Mouse (Mus musculus) heart, postnatal 0 days (tissue): Measurements from ENCODE around the gene Parp12. TPM values are rescaled to one million over a fixed set of nuclear protein-coding genes. Genes with fewer than 3 reads are reported as not detected.

Source experiments
- ATAC-seq: fragments of 200-750 bp; cut with Nextera tagmentation; 2 replicates; pipeline ENCODE4 v1.8.0; 2017; ENCODE audit warnings: low read depth, moderate number of reproducible peaks, moderate library complexity; ENCODE audit not compliant: insufficient read depth
- DNase-seq: peaks from one replicate; pipeline ENCODE4 v3.0.0-alpha.2; 2016; ENCODE audit warnings: low spot score
- H3K27ac ChIP-seq: fragments of 300-500 bp; sonication (generic); 2 replicates; pipeline ENCODE4 v1.5.1; 2014; ENCODE audit warnings: low read depth, mild to moderate bottlenecking
- H3K27me3 ChIP-seq: fragments of 300-500 bp; sonication (generic); 2 replicates; pipeline ENCODE4 v1.6.1; 2014; ENCODE audit warnings: low read length, mixed read lengths; ENCODE audit not compliant: control insufficient read depth, insufficient read depth
- H3K36me3 ChIP-seq: fragments of 300-500 bp; sonication (generic); replicated peaks from 2 replicates; pipeline ENCODE4 v1.6.1; 2014; ENCODE audit warnings: low read length, mixed read lengths; ENCODE audit not compliant: control insufficient read depth, insufficient read depth
- H3K4me1 ChIP-seq: fragments of 300-500 bp; sonication (generic); 2 replicates; pipeline ENCODE4 v1.6.1; 2014; ENCODE audit warnings: antibody characterized with exemption; ENCODE audit not compliant: control insufficient read depth, insufficient read depth
- H3K4me2 ChIP-seq: fragments of 300-500 bp; sonication (generic); 2 replicates; pipeline ENCODE4 v1.6.1; 2014; ENCODE audit warnings: low read depth, mild to moderate bottlenecking, low read length, moderate library complexity
- H3K4me3 ChIP-seq: fragments of 300-500 bp; sonication (generic); 2 replicates; pipeline ENCODE4 v1.5.1; 2014; ENCODE audit warnings: low read depth, low read length
- H3K9ac ChIP-seq: fragments of 300-500 bp; sonication (generic); replicated peaks from 2 replicates; pipeline ENCODE4 v1.6.1; 2014; ENCODE audit warnings: low read depth, low read length, mixed read lengths
- H3K9me3 ChIP-seq: fragments of 300-500 bp; sonication (generic); replicated peaks from 2 replicates; pipeline ENCODE4 v1.6.1; 2016; ENCODE audit warnings: low read length; ENCODE audit not compliant: control insufficient read depth
- CTCF ChIP-seq: IDR thresholded peaks from 2 replicates; pipeline ENCODE4 v1.5.1; 2016; ENCODE audit warnings: antibody characterized with exemption, control low read depth, low read depth
- EP300 ChIP-seq: IDR thresholded peaks from 2 replicates; pipeline ENCODE4 v1.6.1; 2016; ENCODE audit warnings: antibody characterized with exemption, low read depth
- WGBS: fragments of 180-500 bp; shearing (Covaris S2); extraction: QIAGEN DNeasy Blood & Tissue Kit; methylation state at CpG from one replicate; pipeline ENCODE4 v1.1.7; 2014; 5-methylcytosine and 5-hydroxymethylcytosine counted together
- polyA plus RNA-seq: library from polyadenylated mRNA; unstranded; fragments of >200 nt; fragmentation: Nextera tagmentation; extraction: Ambion mirVana; gene quantifications from 2 replicates; pipeline ENCODE4 v1.2.1, GENCODE M21; 2015
- total RNA-seq: library from RNA; depleted of rRNA; stranded (reverse); fragments of >200 nt; gene quantifications from 2 replicates; pipeline ENCODE4 v1.2.3, GENCODE M21; 2014; ENCODE audit warnings: low replicate concordance; rRNA removed

Gene Parp12
- total and polyA plus RNA-seq, 2 experiments from 2014 or later: 10.0 to 33.8 TPM

- TF ChIP-seq CTCF (no peak), EP300 (no peak)
- DNase-seq: no peak
Observed at GRCm38 (mm10) chr6:39051799-39052556, 66.2 kb downstream of the Parp12 start.

GRCm38 (mm10) chr6:39050836-39051235, 67.3 kb downstream of the Parp12 start:
- Histone ChIP-seq H3K27me3 (no peaks in the 10 kb centered on the region), H3K9me3 (no peaks in the 10 kb centered on the region), H3K4me3 (no peak overlapping the region), H3K4me1 (peaks cover 15% of the 10 kb centered on the region; the same call in 1 of the 2 replicates), H3K36me3 (no peaks in the 10 kb centered on the region), H3K27ac (no peak overlapping the region), H3K4me2 (no peak overlapping the region), H3K9ac (no peak overlapping the region)
- TF ChIP-seq EP300 (no peak), CTCF (no peak)
- DNase-seq (no peak), ATAC-seq (no peak)
- 52% methylated on average over 6 of the region's 6 CpGs for WGBS

More at GRCm38 (mm10) chr6:39051799-39052556, 66.2 kb downstream of the Parp12 start:
- ATAC-seq: no peak
- Histone ChIP-seq H3K4me1 (peaks cover 16% of the 10 kb centered on the region; the same call in 1 of the 2 replicates), H3K36me3 (no peaks in the 10 kb centered on the region), H3K9ac (no peak overlapping the region), H3K4me3 (no peak overlapping the region), H3K27ac (no peak overlapping the region), H3K9me3 (no peaks in the 10 kb centered on the region), H3K27me3 (no peaks in the 10 kb centered on the region), H3K4me2 (no peak overlapping the region)
- 44% methylated on average over 9 of the region's 9 CpGs for WGBS

GRCm38 (mm10) chr6:39049141-39049540, 69.0 kb downstream of the Parp12 start:
- no peak overlapping the region for H3K27ac ChIP-seq
- ATAC-seq (no peak), DNase-seq (no peak)
- H3K4me2 ChIP-seq: no peak overlapping the region
- no peaks in the 10 kb centered on the region for H3K9me3 ChIP-seq
- no peak overlapping the region for H3K9ac ChIP-seq
- 34% methylated on average over 5 of the region's 5 CpGs for WGBS
- no peak overlapping the region for H3K4me3 ChIP-seq
- no peaks in the 10 kb centered on the region for H3K27me3 ChIP-seq
- 0 out of 2 replicates have a peak, but pooled peaks cover 5% of the 10 kb centered on the region for H3K4me1 ChIP-seq
- TF ChIP-seq EP300: no peak
- TF ChIP-seq CTCF: no peak
- no peaks in the 10 kb centered on the region for H3K36me3 ChIP-seq

DNA sequence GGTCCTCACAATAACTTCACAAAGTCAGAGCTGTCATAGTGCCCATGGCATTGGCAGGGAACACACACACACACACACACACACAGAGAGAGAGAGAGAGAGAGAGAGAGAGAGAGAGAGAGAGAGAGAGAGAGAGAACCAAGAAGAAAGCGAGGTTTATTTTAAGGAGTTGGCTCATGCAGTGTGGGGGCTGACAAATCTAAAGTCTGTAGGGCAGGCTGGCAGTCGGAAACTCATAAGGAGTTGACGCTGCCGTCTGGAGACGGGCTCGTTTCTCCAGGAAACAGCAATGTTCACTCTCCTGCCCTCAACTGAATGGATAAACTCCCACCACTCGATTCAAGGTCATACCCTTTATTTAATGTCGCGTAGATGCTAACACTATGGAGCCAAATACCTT, 77.7 kb downstream of the Parp12 start:
- Histone ChIP-seq H3K36me3 (no peaks in the 10 kb centered on the region), H3K9me3 (no peaks in the 10 kb centered on the region), H3K4me2 (no peak overlapping the region), H3K4me1 (no peaks in the 10 kb centered on the region), H3K27ac (no peak overlapping the region), H3K27me3 (no peaks in the 10 kb centered on the region), H3K9ac (no peak overlapping the region), H3K4me3 (no peak overlapping the region)
- no peak for ATAC-seq
- TF ChIP-seq CTCF: no peak
- TF ChIP-seq EP300: no peak
- DNase-seq: no peak
- WGBS: 49% methylated on average over 9 of the region's 9 CpGs

Other genes starting within 250 kb of the Parp12 start
- 0.77 and 1.6 TPM in 2 replicates for gene Tbxas1, start 242.9 kb downstream of the Parp12 start, total RNA-seq
- 0.64 and 0.74 TPM in 2 replicates for gene Tbxas1, start 242.9 kb downstream of the Parp12 start, polyA plus RNA-seq
- gene Hipk2, start 242.2 kb downstream of the Parp12 start, total RNA-seq: 39.2 and 45.0 TPM in 2 replicates
- gene Hipk2, start 242.2 kb downstream of the Parp12 start, polyA plus RNA-seq: 9.4 and 9.8 TPM in 2 replicates
- 9.0 and 10.1 TPM in 2 replicates for gene Kdm7a, start 88.4 kb upstream of the Parp12 start, total RNA-seq
- gene Kdm7a, start 88.4 kb upstream of the Parp12 start, polyA plus RNA-seq: 3.5 and 4.0 TPM in 2 replicates